Mouse (Mus musculus) midbrain, embryonic 12.5 days (tissue): Measurements from ENCODE around the gene Nsun2. TPM values are rescaled to one million over a fixed set of nuclear protein-coding genes. Genes with fewer than 3 reads are reported as not detected.

Experiments used
- polyA plus RNA-seq: library from polyadenylated mRNA; unstranded; fragments of >200 nt; fragmentation: Nextera tagmentation; extraction: Ambion mirVana; gene quantifications from 2 replicates; pipeline ENCODE4 v1.2.1, GENCODE M21; 2016

Gene Nsun2
- polyA plus RNA-seq, 1 experiment from 2014 or later: 102 TPM

Other genes with a start within 250 kb of the Nsun2 start
- gene Tent4a, start 871 bp downstream of the Nsun2 start, polyA plus RNA-seq: 6.7 TPM in 2 replicates
- 24.3 and 24.9 TPM in 2 replicates for gene Srd5a1, start 77.7 kb downstream of the Nsun2 start, polyA plus RNA-seq
- gene Ube2ql1, start 206.1 kb downstream of the Nsun2 start, polyA plus RNA-seq: 7.7 and 9.6 TPM in 2 replicates